Mouse (Mus musculus): ENCODE measurements around the gene Fam151a. TPM values are rescaled to one million over a fixed set of nuclear protein-coding genes. Genes with fewer than 3 reads are reported as not detected.

Gene Fam151a
- 0.11 and 0.40 TPM in 2 replicates for polyA plus RNA-seq (2016; fragmentation: Nextera tagmentation; extraction: Ambion mirVana)

DNA sequence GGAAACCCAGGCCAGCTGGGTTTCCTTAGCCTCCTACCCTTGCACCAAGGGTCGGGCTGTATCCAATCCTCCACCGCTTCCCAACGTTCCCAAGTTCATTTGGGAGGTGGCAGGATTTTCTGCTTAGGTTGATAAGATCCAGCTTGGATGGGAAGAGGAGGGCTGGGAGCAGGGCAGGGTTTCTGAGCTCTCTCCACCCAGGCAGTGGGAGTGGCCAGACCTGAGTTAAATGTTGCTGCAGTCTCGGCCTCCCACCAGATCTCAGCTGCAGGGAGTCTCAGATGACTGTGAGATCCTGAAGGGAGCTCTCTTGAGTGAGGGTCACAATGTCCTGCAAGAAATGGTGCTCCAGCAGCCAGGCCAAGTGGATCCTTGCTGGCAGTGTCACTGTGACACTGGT, at the start of gene Fam151a:
Gene Fam151a, plus strand, starts transcription at position 254 of the 400 bp plus-strand sequence.
- no peaks in the 10 kb centered on the region for H3K9me3 ChIP-seq
- H3K27ac ChIP-seq (replicated peaks) = peak within 1 kb of the TSS; percentile 35; the same call in 1 of the 2 replicates
- H3K4me1 ChIP-seq = peaks cover 25% of the 10 kb centered on the region
- H3K4me3 ChIP-seq = no peak within 1 kb of the TSS
- no peaks in the 10 kb centered on the region for H3K36me3 ChIP-seq (replicated peaks)
- no peaks in the 10 kb centered on the region for H3K27me3 ChIP-seq (replicated peaks; ENCODE audit: low read depth, poor library complexity, severe bottlenecking)
- 57% methylated on average over 4 of the region's 4 CpGs for WGBS
- DNase-seq (ENCODE audit: low spot score) = no peak

DNA sequence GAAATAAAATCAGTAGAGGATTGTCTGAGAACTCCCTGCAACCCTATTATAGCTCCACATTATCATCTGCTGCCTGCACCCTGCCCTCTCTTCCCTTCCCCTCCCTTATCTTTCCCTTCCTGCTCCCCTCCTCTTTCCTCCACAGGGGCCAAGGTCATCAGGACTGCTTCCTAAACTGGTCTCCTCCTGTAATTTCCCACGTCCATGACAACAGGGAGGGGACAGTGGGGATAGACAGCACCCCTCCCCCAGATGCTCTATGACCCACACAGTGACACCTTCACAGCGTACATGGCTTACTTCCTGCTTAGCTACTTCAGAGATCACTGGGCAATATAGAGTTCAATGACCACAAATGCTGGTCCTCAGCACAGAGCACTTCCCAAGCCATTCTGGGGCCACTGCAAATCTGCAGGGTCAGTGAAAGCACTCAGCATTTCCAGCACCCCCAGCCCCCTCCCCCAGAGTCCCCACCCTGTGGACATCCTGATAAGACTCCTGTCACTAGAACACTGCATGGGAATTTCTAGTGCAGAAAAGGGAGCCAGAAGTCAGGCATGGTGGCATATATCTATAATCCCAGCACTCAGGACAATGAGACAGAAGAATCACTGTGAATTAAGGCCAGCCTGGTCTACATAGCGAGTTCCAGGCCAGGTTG, 44.9 kb upstream of the Fam151a start:
- no peak for DNase-seq (ENCODE audit: low spot score)
- H3K4me1 ChIP-seq = peaks cover 8% of the 10 kb centered on the region; the same call in 1 of the 2 replicates
- no peak overlapping the region for H3K27ac ChIP-seq (replicated peaks)
- H3K27me3 ChIP-seq (replicated peaks; ENCODE audit: low read depth, poor library complexity, severe bottlenecking) = no peaks in the 10 kb centered on the region
- H3K36me3 ChIP-seq (replicated peaks) = no peaks in the 10 kb centered on the region
- 52% methylated on average over 3 of the region's 3 CpGs for WGBS
- H3K4me3 ChIP-seq = no peak overlapping the region
- no peaks in the 10 kb centered on the region; the same call in 1 of the 2 replicates for H3K9me3 ChIP-seq

DNA sequence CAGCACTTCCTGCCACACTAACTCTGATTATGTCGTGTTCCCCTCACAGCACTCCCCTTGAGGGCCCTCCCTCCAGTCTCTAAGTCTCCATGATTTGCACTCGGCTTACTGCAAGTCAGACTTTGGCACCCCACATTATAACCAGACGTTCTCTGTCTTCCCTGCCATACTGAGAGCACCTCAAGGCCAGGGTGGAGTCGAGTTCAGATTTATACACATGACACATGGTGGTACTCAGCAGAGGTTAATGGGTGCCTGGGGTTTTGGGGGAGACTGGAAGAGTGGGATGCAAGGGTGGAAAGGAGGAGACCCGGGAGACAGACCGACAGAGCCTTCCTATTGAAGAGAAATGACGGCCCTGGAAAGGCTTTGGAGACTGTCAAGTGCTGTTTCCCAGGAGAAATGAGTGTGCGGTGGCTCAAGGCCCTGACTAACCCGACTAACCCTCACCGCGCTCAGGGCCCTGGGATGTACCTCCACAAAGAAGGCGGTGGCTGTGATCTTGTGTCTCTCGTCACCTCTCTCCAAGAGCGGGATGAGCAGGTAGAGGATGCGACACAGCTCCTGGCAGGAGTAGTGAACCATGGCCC, 39.8 kb upstream of the Fam151a start:
- WGBS = 85% methylated on average over 15 of the region's 15 CpGs
- H3K36me3 ChIP-seq (replicated peaks) = no peaks in the 10 kb centered on the region
- H3K4me3 ChIP-seq = no peak overlapping the region
- 0 out of 2 replicates have a peak, but pooled peaks cover under 1% of the 10 kb centered on the region for H3K4me1 ChIP-seq
- DNase-seq (ENCODE audit: low spot score) = no peak
- H3K9me3 ChIP-seq = no peaks in the 10 kb centered on the region
- 0 out of 2 replicates have a peak, but pooled peaks cover 6% of the 10 kb centered on the region for H3K27me3 ChIP-seq (replicated peaks; ENCODE audit: low read depth, poor library complexity, severe bottlenecking)
- H3K27ac ChIP-seq (replicated peaks) = no peak overlapping the region

DNA sequence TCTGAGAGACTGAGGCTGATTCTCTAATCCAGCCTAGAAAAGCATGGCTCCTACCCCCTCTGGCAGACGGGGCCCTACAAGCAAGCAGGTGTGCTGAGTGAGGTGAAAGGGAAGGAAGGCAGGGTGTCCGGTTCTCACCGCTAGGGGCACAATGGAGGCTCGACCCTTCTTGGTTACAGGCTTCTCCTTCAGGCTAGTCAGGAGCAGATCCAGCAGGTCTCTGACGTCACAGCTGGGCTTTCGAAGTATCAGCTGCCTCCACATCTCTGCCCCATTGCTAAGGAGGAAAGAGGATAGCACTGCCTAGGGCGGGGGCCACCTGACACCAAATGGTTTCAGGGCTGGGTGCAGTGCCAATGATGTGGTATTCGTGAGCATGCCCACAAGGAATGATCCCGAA, 33.7 kb upstream of the Fam151a start:
- H3K36me3 ChIP-seq (replicated peaks) = no peaks in the 10 kb centered on the region
- peaks cover 19% of the 10 kb centered on the region for H3K4me1 ChIP-seq
- DNase-seq (ENCODE audit: low spot score) = peak; percentile 77
- 20% methylated on average over 9 of the region's 9 CpGs for WGBS
- no peaks in the 10 kb centered on the region for H3K9me3 ChIP-seq
- no peak overlapping the region for H3K4me3 ChIP-seq
- peaks cover 23% of the 10 kb centered on the region; the same call in 1 of the 2 replicates for H3K27me3 ChIP-seq (replicated peaks; ENCODE audit: low read depth, poor library complexity, severe bottlenecking)
- H3K27ac ChIP-seq (replicated peaks) = no peak overlapping the region

DNA sequence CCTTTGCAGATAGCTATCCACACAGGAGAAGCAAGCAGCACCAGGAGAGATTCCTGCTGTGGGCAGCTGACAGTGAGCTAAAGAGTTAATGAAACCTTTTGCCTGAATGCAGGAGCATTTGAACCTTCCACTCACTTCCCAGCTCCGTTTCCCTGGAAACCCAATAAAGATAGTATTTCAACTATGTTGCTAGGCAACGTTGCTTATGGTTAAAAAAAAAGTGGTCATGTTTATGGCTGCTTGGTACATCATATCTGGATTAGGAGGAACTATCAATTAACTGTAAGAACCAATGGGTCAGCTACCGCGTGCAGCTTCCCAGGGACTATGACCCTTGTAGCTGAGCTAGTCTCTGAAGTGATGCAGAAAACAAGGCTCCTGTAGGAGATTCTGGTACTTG, 32.9 kb upstream of the Fam151a start:
- Histone ChIP-seq H3K36me3 (replicated peaks) (no peaks in the 10 kb centered on the region), H3K9me3 (no peaks in the 10 kb centered on the region), H3K4me1 (peaks cover 27% of the 10 kb centered on the region), H3K4me3 (no peak overlapping the region), H3K27ac (replicated peaks) (no peak overlapping the region), H3K27me3 (replicated peaks; ENCODE audit: low read depth, poor library complexity, severe bottlenecking) (peaks cover 23% of the 10 kb centered on the region; the same call in 1 of the 2 replicates)
- no peak for DNase-seq (ENCODE audit: low spot score)
- WGBS = 53% methylated on average over 4 of the region's 4 CpGs

DNA sequence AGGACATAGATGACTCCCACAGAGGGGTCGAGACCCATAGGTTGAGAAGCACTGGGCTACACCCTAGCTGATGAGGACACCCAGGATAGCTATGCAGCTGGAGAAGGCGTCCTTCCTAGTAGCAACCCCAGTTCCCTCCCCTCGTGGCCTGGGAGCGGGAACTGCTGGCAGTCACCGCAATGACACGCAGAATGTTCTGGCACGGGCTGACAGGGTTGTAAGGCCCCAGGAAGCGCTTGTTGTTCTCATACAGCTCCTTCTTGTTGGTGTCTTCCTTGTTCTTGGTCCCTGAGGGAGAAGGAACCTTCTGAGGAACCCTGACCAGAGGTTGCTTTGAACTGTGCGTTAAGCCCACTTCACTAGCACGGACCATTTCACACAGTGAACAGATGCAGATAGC, 29.7 kb upstream of the Fam151a start:
- Histone ChIP-seq H3K4me1 (peaks cover 34% of the 10 kb centered on the region), H3K27ac (replicated peaks) (0 out of 2 replicates have a peak overlapping the region, but pooled peaks have one; percentile 10), H3K4me3 (no peak overlapping the region), H3K27me3 (replicated peaks; ENCODE audit: low read depth, poor library complexity, severe bottlenecking) (peaks cover 17% of the 10 kb centered on the region; the same call in 1 of the 2 replicates), H3K9me3 (no peaks in the 10 kb centered on the region), H3K36me3 (replicated peaks) (no peaks in the 10 kb centered on the region)
- 82% methylated on average over 10 of the region's 10 CpGs for WGBS
- no peak for DNase-seq (ENCODE audit: low spot score)

DNA sequence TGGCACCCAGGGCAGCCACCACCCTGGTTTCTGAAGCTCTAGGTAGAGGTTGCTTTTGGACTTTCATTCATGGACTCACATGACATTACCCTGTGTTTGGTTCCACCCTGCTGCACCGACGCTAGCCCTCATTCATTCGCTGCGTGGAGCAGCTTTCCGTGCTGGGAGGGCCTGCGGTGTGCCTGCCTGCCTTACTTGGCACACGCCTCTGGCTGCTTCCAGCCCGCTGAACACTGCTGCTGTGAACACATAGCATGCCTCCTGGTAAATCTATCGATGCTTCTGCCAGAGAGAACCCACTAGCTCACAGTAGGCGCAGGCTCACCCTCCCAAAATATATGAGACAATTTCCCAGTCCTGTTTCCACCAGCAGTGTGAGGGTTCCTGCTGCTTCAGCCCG, 29.3 kb upstream of the Fam151a start:
- 73% methylated on average over 11 of the region's 11 CpGs for WGBS
- peaks cover 20% of the 10 kb centered on the region; the same call in 1 of the 2 replicates for H3K27me3 ChIP-seq (replicated peaks; ENCODE audit: low read depth, poor library complexity, severe bottlenecking)
- no peak for DNase-seq (ENCODE audit: low spot score)
- H3K4me1 ChIP-seq = peaks cover 34% of the 10 kb centered on the region
- H3K4me3 ChIP-seq = no peak overlapping the region
- H3K9me3 ChIP-seq = no peaks in the 10 kb centered on the region
- H3K36me3 ChIP-seq (replicated peaks) = no peaks in the 10 kb centered on the region
- H3K27ac ChIP-seq (replicated peaks) = peak overlapping the region; percentile 10; the same call in 1 of the 2 replicates

DNA sequence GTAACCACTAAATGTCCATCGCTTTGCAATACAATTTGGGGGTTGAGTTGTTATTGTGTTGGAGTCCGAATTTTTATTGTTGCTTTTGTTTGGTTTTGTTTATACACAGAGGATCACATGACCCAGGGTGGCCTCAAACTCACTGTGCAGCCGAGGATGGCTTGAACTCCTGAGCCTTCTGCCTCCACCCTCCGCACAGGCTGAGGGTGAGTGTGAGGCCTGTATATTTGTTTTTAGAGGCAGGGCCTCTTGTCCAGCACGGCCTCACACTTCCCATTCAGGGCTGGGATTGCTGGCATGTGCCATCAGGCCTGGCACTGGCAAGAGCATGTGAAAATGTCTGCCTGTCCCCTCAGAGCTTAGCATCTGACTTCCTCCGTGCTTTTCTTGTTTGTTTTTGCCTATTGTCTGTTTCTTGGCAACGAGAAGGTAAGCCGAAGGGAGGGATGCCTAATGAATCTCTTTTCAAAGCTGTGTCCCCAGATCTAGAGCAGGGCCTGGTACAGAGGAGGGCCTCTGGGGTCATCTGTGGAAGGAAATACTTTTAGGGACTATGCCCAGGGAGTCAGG, 28.5 kb upstream of the Fam151a start:
- peaks cover 28% of the 10 kb centered on the region for H3K4me1 ChIP-seq
- H3K4me3 ChIP-seq = no peak overlapping the region
- H3K27ac ChIP-seq (replicated peaks) = peak overlapping the region; percentile 48
- WGBS = 52% methylated on average over 8 of the region's 8 CpGs
- no peaks in the 10 kb centered on the region for H3K36me3 ChIP-seq (replicated peaks)
- DNase-seq (ENCODE audit: low spot score) = no peak
- H3K9me3 ChIP-seq = no peaks in the 10 kb centered on the region
- peaks cover 22% of the 10 kb centered on the region; the same call in 1 of the 2 replicates for H3K27me3 ChIP-seq (replicated peaks; ENCODE audit: low read depth, poor library complexity, severe bottlenecking)

DNA sequence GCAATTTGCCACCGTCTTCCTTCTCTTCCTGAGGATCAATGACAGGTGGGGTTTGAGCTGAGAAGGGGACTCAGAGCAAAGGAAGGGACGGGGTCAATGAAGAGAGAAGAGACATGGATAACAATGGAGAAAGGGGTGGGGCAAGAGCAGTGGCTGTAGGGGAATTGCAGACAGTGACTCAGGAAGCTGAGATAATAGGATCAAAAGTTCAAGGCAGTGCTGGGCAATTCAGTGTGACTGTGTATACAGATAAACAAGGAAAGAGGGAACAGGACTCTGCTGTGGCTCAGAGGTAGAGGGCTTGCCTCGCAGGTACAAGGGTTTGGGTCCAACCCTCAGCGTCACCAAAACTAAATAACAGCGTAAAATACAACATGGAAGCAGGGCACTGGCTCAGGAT, 25.7 kb upstream of the Fam151a start:
- 0 out of 2 replicates have a peak overlapping the region, but pooled peaks have one; percentile 33 for H3K4me3 ChIP-seq
- no peaks in the 10 kb centered on the region for H3K9me3 ChIP-seq
- H3K27me3 ChIP-seq (replicated peaks; ENCODE audit: low read depth, poor library complexity, severe bottlenecking) = 0 out of 2 replicates have a peak, but pooled peaks cover 4% of the 10 kb centered on the region
- no peaks in the 10 kb centered on the region for H3K36me3 ChIP-seq (replicated peaks)
- peaks cover 16% of the 10 kb centered on the region for H3K4me1 ChIP-seq
- no peak for DNase-seq (ENCODE audit: low spot score)
- 45% methylated on average over 5 of the region's 5 CpGs for WGBS
- 0 out of 2 replicates have a peak overlapping the region, but pooled peaks have one; percentile 30 for H3K27ac ChIP-seq (replicated peaks)

DNA sequence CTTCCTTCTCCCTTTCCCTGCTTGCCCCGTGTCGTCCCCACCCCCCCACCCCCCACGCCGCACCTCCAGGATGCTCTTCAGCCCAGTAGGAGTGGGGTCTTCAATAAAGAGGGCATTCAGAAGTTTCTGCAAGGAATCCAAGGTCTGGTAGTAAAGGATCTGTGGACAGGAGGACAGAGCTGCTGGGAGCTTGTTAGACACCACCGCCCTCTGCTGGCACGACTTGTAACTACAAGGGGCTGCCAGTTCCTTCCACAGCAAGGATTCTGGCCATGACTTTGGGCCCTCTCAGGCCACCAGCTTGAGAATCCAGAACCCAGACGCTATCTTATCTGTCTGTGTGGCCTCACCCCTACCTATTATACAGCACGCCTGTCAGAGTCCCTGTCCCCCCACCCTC, 25.3 kb upstream of the Fam151a start:
- 2% methylated on average over 8 of the region's 8 CpGs for WGBS
- DNase-seq (ENCODE audit: low spot score) = peak; percentile 87
- peaks cover 16% of the 10 kb centered on the region for H3K4me1 ChIP-seq
- H3K9me3 ChIP-seq = no peaks in the 10 kb centered on the region
- H3K27me3 ChIP-seq (replicated peaks; ENCODE audit: low read depth, poor library complexity, severe bottlenecking) = 0 out of 2 replicates have a peak, but pooled peaks cover 4% of the 10 kb centered on the region
- H3K27ac ChIP-seq (replicated peaks) = no peak overlapping the region
- 0 out of 2 replicates have a peak overlapping the region, but pooled peaks have one; percentile 33 for H3K4me3 ChIP-seq
- no peaks in the 10 kb centered on the region for H3K36me3 ChIP-seq (replicated peaks)

DNA sequence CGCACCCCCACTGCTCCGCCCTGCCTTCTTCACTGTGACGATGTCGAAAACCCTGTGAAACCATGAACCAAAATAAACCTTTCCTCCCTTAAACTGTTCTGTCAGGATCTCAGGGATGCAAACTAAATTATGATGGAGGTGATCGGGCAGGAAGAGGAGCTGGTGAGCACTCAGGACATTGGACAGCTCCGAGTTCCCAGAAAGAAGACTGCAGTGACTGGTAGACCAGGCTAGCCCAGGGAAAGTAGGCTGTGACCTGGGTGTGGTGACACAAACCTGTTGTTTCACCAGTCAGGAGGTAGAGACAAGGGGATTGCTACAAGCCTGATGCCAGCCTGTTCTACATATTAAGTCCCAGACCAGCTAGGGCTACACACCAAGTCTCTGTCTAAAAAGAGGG, 20.1 kb upstream of the Fam151a start:
- Histone ChIP-seq H3K9me3 (no peaks in the 10 kb centered on the region), H3K27me3 (replicated peaks; ENCODE audit: low read depth, poor library complexity, severe bottlenecking) (0 out of 2 replicates have a peak, but pooled peaks cover 4% of the 10 kb centered on the region), H3K4me1 (peaks cover 4% of the 10 kb centered on the region; the same call in 1 of the 2 replicates), H3K4me3 (no peak overlapping the region), H3K36me3 (replicated peaks) (no peaks in the 10 kb centered on the region), H3K27ac (replicated peaks) (no peak overlapping the region)
- no peak for DNase-seq (ENCODE audit: low spot score)
- 93% methylated on average over 6 of the region's 6 CpGs for WGBS

DNA sequence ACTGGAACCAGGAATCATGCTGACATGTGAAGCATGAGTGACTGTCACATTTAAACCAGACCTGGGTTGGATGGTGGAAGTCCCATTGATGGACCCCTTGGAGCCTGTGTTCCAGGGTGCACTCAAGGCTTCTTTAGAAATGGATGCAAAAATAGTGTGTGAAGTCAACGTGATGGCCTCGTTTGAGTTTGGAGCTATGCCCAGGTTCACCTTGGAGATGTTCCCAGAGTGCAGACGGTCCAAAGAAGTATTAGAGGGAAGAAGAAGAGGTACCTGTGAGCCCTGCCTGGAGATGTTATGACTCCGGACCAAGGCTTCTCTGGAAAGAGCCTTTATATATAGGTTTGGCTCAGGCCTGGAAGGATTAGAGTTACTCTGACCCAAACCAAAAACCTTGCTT, 13.1 kb upstream of the Fam151a start:
- DNase-seq (ENCODE audit: low spot score) = no peak
- Histone ChIP-seq H3K27me3 (replicated peaks; ENCODE audit: low read depth, poor library complexity, severe bottlenecking) (no peaks in the 10 kb centered on the region), H3K9me3 (no peaks in the 10 kb centered on the region), H3K36me3 (replicated peaks) (no peaks in the 10 kb centered on the region), H3K4me3 (no peak overlapping the region), H3K4me1 (peaks cover 4% of the 10 kb centered on the region; the same call in 1 of the 2 replicates), H3K27ac (replicated peaks) (no peak overlapping the region)
- 90% methylated on average over 4 of the region's 4 CpGs for WGBS

Data from embryonic facial prominence, embryonic 10.5 days (tissue).